Mouse (Mus musculus) inflammation-experienced regulatory T-cells, adult 6 months (primary cell): Measurements from ENCODE around the gene Rpp25l. TPM values are rescaled to one million over a fixed set of nuclear protein-coding genes. Genes with fewer than 3 reads are reported as not detected.
"Not testable (repeated sequence)": the region's sequence is repeated elsewhere in the genome, so short reads cannot be mapped to it uniquely, and the experiment has no call there.

ENCODE experiments used
- ATAC-seq: one replicate; pipeline ENCODE4 v1.8.0; 2017
- polyA plus RNA-seq, 3 experiments: library from polyadenylated mRNA; unstranded; fragments of 100-300 nt; shearing (Covaris generic); gene quantifications; one replicate each; pipeline ENCODE4 v1.2.1; 2017

The Rpp25l gene
- polyA plus RNA-seq, 3 experiments from 2014 or later = 51.3 to 65.6 (median 54.5) TPM

- peak; percentile 35 for ATAC-seq
These were observed 17.9 kb upstream of the Rpp25l start, which contains the start of gene Arid3c for GRCm38 (mm10) chr4:41731052-41731765. Gene Arid3c, minus strand, starts transcription at chr4:41731142.

- no peak for ATAC-seq
These were observed 13.7 kb upstream of the Rpp25l start for GRCm38 (mm10) chr4:41726826-41727621.

DNA sequence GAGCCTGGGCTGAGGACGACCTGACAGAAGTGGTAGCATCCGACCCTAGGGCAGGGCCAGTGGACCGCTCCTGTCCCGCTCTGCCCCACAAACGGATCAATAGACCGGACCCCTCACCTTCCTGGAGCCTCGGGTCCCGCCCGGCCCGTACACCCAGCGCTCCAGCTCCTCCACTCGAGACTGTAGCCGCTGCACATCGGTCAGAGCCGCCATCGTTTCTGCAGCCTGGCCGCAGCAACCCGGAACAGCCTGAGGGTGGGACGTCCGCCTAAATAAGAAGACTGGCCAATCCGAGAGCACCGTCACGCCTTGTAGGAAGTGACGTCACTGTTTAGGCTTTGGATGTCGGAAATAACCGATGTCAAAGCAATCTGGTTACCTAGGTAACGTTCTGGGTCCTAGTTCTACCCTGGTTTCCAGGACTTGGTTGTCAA, 9.6 kb upstream of the Rpp25l start, which contains the start of gene Dctn3:
TSS of gene Dctn3 (minus strand) at position 253 of the 434 bp plus-strand sequence.
- ATAC-seq = peak; percentile 100

- ATAC-seq = no peak
These were observed 3.5 kb upstream of the Rpp25l start for GRCm38 (mm10) chr4:41716834-41717233.

DNA sequence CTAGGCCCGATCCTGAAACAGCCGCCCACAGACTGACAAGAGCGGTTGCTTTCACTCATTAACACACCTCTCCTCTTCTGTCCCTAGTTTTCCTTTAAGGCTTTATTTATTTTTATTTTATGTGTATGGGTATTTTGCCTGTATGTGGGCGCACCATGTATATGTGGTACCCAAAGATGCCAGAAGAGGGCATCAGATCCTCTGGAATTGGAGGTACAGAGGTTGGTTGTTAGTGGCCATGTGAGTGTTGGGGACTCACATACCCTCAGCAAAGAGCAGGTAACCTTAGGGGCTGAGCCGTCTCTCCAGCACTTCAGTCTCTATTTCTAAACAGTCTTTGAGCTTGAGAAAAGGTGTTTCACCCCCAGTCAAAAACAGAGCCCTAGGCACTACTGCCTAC, 2.3 kb upstream of the Rpp25l start:
- no peak for ATAC-seq

DNA sequence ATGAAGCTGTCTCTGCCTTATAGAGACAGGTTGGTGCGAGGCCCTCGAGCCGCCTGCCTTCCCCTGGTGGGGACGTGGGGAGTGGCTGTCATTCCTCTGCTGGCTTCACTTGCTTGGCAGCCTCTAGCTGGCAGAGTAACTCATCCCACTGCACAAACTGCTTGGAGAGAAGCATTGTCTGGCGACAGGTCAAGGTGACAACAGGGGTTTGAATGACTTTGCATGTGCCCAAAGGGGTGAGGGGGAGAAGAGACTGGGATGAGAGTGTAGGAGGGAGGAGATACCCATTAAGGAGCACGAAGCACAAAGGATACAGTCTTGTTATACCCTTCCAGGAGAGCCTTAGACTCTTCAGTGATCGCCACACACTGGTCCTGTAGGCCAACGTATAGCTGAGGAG, 1.7 kb upstream of the Rpp25l start:
- ATAC-seq = no peak

- peak; percentile 50 for ATAC-seq
These were observed 942 bp upstream of the Rpp25l start for GRCm38 (mm10) chr4:41714276-41714675.

GRCm38 (mm10) chr4:41712421-41713196, 725 bp downstream of the Rpp25l start:
- ATAC-seq = peak; percentile 3

GRCm38 (mm10) chr4:41711705-41712375, 1.5 kb downstream of the Rpp25l start:
- ATAC-seq = no peak

GRCm38 (mm10) chr4:41710229-41710628, 3.1 kb downstream of the Rpp25l start:
- no peak for ATAC-seq

- peak; percentile 41 for ATAC-seq
These were observed 5.1 kb downstream of the Rpp25l start for GRCm38 (mm10) chr4:41708192-41708745.

- ATAC-seq = peak; percentile 69
These were observed 6.3 kb downstream of the Rpp25l start for GRCm38 (mm10) chr4:41707011-41707535.

GRCm38 (mm10) chr4:41705922-41706754, 7.2 kb downstream of the Rpp25l start:
- no peak for ATAC-seq

DNA sequence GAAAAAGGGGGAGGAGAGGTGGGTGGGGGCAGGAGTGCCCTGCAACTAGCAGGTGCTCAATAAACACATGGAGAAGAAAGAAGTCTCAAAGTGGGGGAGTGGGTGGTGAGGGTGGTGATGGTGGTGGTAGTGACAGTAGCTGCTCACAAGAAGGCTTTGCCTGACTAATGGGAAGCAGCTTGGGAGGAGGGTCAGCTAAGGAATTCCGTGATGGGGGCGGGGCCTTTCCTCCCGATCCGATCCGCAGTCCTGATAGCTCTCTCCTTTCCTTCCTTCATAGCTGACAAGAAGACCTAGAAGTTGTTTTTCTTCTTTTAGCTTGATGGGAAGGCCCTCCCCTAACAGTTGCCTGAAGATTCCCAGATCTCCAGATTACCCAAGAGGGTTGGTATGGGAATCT, 8.7 kb downstream of the Rpp25l start:
- no peak for ATAC-seq

- not testable (repeated sequence) for ATAC-seq
These were observed 11.1 kb downstream of the Rpp25l start for GRCm38 (mm10) chr4:41702226-41702625.

DNA sequence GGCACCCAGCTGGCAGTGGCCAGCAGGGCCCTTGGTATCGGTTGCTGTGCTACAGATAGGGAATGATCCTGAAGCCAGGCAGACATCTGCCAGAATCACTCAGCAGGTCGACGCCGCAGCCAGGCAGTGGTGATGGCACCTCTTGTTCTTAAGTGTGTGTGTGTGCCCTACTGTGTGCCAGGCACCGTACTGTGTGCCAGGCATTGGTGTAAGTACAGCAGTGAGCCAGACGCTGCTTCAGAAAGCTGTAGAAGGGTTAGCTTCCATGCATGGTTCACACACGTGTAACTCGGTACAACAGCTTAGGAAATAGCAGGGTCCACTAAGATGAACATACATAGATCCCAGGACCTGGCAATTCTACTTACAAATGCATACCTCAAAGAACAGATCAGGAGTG, 13.1 kb downstream of the Rpp25l start:
- ATAC-seq = not testable (repeated sequence)

- ATAC-seq = not testable (repeated sequence)
These were observed 13.6 kb downstream of the Rpp25l start, which contains the start of gene Il11ra1 for GRCm38 (mm10) chr4:41699783-41700182. Gene Il11ra1, plus strand, starts transcription at chr4:41699989.

DNA sequence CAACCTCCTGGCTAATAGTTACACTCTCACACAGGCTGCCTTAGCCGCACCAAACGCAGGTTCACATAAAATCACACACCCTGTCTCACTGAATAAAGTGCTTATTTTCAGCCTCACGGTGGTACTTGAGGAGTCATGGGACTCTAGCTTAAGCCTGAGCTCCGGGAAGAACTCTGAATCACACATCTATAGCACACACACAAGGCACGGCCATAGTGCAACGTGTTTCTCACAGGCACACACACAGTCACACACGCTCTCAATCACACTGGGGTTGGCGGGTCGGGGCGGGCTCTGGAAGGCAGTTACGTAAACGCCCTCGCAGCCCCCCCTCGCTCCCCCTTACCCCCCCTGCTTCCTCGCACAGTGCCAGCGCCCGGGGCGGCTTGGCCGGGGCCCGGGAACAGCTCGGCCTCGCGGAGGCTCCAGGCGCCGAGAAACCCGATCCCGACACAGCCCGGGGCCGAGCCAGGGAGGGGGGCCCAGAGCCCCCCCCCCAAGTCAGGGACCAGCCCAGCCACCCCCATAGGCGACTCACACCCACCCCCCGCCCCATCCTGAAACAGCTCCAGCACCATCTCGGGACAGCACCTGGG, 14.8 kb downstream of the Rpp25l start:
- not testable (repeated sequence) for ATAC-seq

- ATAC-seq = not testable (repeated sequence)
These were observed 16.1 kb downstream of the Rpp25l start, which contains the start of gene Cntfr for GRCm38 (mm10) chr4:41696930-41697841. Gene Cntfr, minus strand, starts transcription at chr4:41697089.
